Mouse (Mus musculus) lung, postnatal 0 days (tissue): ENCODE data around the gene Pisd.
"Not testable (repeated sequence)": the region's sequence is repeated elsewhere in the genome, so short reads cannot be mapped to it uniquely, and the experiment has no call there.

ENCODE experiments used
- CTCF ChIP-seq: IDR thresholded peaks from 2 replicates; pipeline ENCODE4 v1.5.1; 2016; ENCODE audit warnings: antibody characterized with exemption, mild to moderate bottlenecking
- EP300 ChIP-seq: IDR thresholded peaks from 2 replicates; pipeline ENCODE4 v1.6.1; 2016; ENCODE audit warnings: antibody characterized with exemption, mild to moderate bottlenecking, control low read depth

DNA sequence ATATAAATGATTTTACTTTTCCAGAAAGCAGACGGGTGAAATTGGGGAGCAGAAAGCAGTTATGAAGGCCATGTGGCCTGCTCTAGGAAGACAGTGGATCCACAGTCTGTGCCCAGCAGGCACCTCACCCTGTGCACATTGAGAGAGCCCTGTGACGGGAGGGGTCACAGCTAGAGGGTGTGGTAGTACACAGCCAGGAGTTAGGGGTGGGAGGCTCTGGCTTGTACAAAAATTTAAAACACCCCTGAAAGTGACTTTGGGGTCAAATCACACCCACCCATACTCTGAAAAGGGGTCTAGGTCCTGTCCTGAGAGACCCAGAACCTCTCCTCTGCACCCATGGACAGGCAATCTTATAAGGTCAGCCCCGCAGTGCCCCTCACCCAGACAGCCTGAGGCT is 48.7 kb downstream of the Pisd start:
- not testable (repeated sequence) for TF ChIP-seq CTCF, EP300
